Mouse (Mus musculus): Measurements from ENCODE around the gene Hmgb1. TPM values are rescaled to one million over a fixed set of nuclear protein-coding genes. Genes with fewer than 3 reads are reported as not detected.

Gene Hmgb1
- polyA plus RNA-seq, 1 experiment, result 316 TPM

DNA sequence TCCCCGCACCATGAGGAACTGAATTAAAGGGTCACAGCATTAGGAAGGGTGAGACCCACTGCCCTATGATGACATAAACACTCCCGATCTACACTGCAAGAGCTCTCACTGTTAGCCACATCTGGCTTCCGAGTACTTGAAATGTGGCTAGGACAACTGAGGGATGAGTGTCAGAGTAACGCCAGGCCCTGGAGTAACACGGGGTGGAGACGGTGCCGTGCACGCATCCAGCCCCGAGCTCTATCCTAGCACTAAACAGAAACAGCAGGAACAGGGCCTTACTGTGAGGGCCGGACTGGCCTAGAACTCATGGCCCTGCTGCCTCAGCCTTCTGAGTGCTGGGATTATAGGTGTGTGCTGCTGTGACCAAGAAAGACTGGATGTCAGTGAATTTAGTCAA is 18.3 kb downstream of the Hmgb1 start:
- DNase-seq (ENCODE audit: low read depth), result no peak
- TF ChIP-seq CTCF (IDR thresholded peaks at IDR 0.05; ENCODE audit: borderline replicate concordance, extremely low read depth, insufficient read depth, insufficient read length) (no peak), POLR2A (IDR thresholded peaks at IDR 0.05; ENCODE audit: borderline replicate concordance, extremely low read depth, insufficient read depth, insufficient read length, poor library complexity, severe bottlenecking) (no peak)

GRCm38 (mm10) chr5:149164881-149165280 is 19.4 kb downstream of the Hmgb1 start:
- TF ChIP-seq CTCF (IDR thresholded peaks at IDR 0.05; ENCODE audit: borderline replicate concordance, extremely low read depth, insufficient read depth, insufficient read length), result no peak
- TF ChIP-seq POLR2A (IDR thresholded peaks at IDR 0.05; ENCODE audit: borderline replicate concordance, extremely low read depth, insufficient read depth, insufficient read length, poor library complexity, severe bottlenecking), result no peak
- DNase-seq (ENCODE audit: low read depth), result no peak

DNA sequence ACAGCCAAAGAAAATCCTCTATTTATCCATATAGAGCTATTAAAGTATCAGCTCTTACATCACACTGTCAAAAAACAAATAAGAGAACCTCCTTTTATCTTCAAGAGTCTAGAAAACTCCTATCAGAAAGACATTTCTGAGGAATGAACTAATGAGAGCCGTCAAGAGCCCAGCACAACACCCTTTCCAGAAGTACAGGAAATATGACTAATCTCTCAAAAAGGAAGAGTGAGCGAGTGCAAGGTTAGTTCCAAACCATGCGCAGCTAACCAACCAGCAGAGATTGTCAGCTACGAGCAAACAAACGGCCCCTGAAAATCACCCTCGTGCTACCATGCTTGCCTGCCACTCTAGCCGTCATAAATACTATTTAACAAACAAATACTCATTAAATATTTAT is 21.4 kb downstream of the Hmgb1 start:
- DNase-seq (ENCODE audit: low read depth), result no peak
- no peak for TF ChIP-seq CTCF (IDR thresholded peaks at IDR 0.05; ENCODE audit: borderline replicate concordance, extremely low read depth, insufficient read depth, insufficient read length)
- TF ChIP-seq POLR2A (IDR thresholded peaks at IDR 0.05; ENCODE audit: borderline replicate concordance, extremely low read depth, insufficient read depth, insufficient read length, poor library complexity, severe bottlenecking), result no peak

DNA sequence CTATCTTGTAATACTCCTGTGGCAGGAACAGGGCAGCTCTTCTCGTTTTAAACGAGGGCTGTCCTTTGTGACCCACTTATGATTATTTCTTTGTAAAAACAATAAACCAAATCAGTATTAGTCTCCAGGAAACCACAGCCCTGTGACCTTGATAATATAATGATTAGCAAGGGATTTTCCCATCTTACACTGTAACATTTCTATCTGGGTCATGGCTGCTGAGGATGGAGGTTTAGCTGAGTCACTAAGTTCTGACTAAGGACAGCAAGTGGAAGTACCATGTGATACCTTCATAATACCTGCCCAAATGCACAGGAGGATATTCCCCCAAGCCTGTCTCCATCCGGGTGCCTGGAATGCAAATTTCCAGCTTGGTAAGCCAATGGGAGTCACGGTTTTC is 23.8 kb downstream of the Hmgb1 start:
- no peak for TF ChIP-seq CTCF (IDR thresholded peaks at IDR 0.05; ENCODE audit: borderline replicate concordance, extremely low read depth, insufficient read depth, insufficient read length)
- no peak for TF ChIP-seq POLR2A (IDR thresholded peaks at IDR 0.05; ENCODE audit: borderline replicate concordance, extremely low read depth, insufficient read depth, insufficient read length, poor library complexity, severe bottlenecking)
- DNase-seq (ENCODE audit: low read depth), result no peak

DNA sequence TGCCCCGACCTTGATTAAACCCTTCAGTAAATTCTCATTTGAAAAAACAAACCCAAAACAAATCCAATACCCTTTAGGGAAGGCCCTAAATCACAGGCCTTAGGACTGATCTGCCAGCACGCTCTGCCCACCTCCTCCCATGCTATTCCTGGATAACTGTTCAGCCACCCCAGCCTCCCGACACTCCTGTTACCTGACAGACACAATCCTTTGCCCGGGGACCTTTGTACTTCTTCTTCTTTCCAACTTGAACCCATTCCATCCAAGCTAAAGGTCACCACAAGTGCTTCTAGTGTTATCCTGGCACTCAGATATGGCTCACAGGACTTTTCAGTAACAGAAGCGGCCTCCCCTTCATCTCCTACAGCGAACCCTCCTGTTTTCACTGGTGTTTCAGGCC is 25.3 kb downstream of the Hmgb1 start:
- no peak for DNase-seq (ENCODE audit: low read depth)
- no peak for TF ChIP-seq POLR2A (IDR thresholded peaks at IDR 0.05; ENCODE audit: borderline replicate concordance, extremely low read depth, insufficient read depth, insufficient read length, poor library complexity, severe bottlenecking)
- no peak for TF ChIP-seq CTCF (IDR thresholded peaks at IDR 0.05; ENCODE audit: borderline replicate concordance, extremely low read depth, insufficient read depth, insufficient read length)

DNA sequence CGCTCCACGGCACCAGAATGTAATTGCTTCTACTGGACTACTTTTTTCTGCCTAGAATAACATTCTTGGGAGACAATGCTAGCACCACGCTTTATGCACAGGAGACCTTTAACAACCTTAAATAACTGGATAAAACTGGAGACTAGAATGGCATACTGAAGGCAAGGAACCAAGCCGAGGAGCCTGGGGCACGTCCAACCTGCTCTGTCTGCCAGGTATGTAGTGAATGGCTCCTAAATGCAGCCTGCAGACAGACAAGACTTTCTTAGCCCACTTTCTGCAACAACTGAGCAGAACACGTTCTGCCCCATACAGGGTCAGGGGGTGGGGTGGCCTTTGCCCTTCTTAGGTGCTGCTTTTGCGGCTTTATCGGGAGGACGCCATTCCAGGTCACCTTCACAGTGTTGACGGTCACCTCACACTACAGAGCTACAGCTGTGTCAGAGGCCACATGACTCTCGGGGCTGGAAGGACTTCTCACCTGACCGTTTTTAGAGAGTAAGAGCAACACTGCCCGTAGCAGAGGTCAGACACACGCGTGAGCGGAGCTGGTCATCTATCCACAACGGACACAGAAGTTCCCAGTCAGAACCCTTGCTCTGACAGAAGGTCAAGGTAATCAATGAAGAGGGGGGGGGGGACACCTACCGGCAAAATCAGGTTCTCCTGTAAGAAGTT is 27.3 kb downstream of the Hmgb1 start:
- DNase-seq (ENCODE audit: low read depth), result no peak
- no peak for TF ChIP-seq POLR2A (IDR thresholded peaks at IDR 0.05; ENCODE audit: borderline replicate concordance, extremely low read depth, insufficient read depth, insufficient read length, poor library complexity, severe bottlenecking)
- no peak for TF ChIP-seq CTCF (IDR thresholded peaks at IDR 0.05; ENCODE audit: borderline replicate concordance, extremely low read depth, insufficient read depth, insufficient read length)

GRCm38 (mm10) chr5:149152774-149153155 is 31.5 kb downstream of the Hmgb1 start:
- DNase-seq (ENCODE audit: low read depth), result peak; percentile 15
- TF ChIP-seq CTCF (IDR thresholded peaks at IDR 0.05; ENCODE audit: borderline replicate concordance, extremely low read depth, insufficient read depth, insufficient read length) (no peak), POLR2A (IDR thresholded peaks at IDR 0.05; ENCODE audit: borderline replicate concordance, extremely low read depth, insufficient read depth, insufficient read length, poor library complexity, severe bottlenecking) (no peak)

DNA sequence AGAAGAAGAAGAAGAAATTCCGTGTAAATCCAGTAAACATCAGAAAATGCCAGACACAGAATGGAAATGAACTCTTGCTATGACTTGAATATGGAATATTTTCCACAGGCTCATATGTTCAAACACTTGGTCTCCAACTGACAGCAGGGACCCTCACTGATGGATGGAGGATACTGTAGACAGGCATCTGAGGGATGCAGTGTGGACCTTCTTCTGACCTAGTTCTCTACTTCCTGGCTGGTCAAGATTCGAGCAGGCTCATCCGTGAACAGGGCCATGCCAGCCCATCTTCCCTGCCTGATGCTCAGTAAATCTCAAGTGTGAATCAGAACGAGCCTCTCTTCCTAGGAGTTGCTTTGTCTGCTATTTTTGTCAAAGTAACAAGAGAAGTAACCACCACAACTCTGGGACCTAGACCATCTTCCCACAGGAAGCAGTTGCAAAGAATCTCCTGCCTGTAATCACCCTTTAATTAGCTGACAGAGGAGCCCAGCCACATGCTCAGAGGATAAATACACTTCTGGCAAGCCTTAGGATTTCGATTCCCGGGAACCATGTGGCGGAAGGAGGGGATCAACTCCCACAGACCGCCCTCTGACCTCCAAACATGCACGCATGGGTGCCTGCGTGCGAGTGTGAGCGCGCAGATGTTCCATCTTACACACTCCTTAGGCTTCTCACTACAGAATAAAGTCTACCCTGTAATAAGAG is 32.1 kb downstream of the Hmgb1 start:
- DNase-seq (ENCODE audit: low read depth), result peak; percentile 39
- TF ChIP-seq POLR2A (IDR thresholded peaks at IDR 0.05; ENCODE audit: borderline replicate concordance, extremely low read depth, insufficient read depth, insufficient read length, poor library complexity, severe bottlenecking), result no peak
- TF ChIP-seq CTCF (IDR thresholded peaks at IDR 0.05; ENCODE audit: borderline replicate concordance, extremely low read depth, insufficient read depth, insufficient read length), result no peak

GRCm38 (mm10) chr5:149150882-149151281 is 33.4 kb downstream of the Hmgb1 start:
- no peak for DNase-seq (ENCODE audit: low read depth)

DNA sequence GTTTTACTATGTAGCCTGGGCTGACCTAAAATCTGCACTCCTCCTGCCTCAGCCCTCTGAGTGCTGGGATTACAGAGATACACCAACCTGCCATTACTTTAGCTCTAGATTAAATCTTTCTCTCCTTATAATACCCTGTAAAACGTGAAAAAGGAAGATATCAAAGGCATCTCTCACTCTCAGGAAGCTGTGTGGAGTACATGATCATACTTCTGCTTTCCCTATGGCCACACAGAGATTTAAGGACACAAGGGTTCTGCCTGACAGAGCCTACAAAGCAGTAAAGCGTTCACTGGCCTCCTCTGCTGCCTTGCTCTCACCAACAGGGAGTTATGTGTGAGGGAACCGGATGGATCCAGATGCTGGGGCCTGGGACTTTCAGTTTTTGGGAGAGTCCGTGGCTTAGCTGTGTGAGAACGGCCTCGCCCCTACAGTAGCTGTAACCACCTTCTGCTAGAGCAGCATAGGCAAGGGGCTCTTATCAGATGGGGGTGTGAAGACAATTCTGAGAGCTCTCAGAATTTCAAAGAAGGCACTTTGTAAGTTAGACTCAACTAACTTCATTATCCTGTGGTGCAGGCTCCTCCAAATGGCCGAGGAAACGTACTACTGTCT is 36.8 kb downstream of the Hmgb1 start:
- DNase-seq (ENCODE audit: low read depth), result no peak
- TF ChIP-seq POLR2A (IDR thresholded peaks at IDR 0.05; ENCODE audit: borderline replicate concordance, extremely low read depth, insufficient read depth, insufficient read length, poor library complexity, severe bottlenecking) (no peak), CTCF (IDR thresholded peaks at IDR 0.05; ENCODE audit: borderline replicate concordance, extremely low read depth, insufficient read depth, insufficient read length) (no peak)

More at GRCm38 (mm10) chr5:149150882-149151281, 33.4 kb downstream of the Hmgb1 start:
- TF ChIP-seq CTCF (IDR thresholded peaks at IDR 0.05; ENCODE audit: borderline replicate concordance, extremely low read depth, insufficient read depth, insufficient read length) (no peak), POLR2A (IDR thresholded peaks at IDR 0.05; ENCODE audit: borderline replicate concordance, extremely low read depth, insufficient read depth, insufficient read length, poor library complexity, severe bottlenecking) (no peak)

DNA sequence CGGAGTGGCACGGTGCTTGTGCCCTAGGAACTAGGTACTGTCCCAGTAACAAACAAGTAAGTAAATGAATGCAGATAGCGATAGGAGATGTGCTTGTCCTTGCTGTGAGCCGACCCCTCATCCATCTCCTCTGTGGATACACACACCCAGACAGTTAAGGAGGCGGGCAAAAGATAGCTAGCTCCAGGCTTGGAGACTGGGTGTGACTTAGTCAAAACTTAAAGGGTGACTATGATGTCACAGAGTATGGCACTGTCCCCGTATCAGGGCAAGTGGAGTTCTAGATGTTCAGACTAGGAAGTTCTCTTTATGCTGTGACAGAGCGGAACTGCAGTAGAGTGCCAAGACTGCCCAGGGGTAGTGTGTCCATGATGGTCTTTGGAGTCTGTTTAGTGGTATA is 37.6 kb downstream of the Hmgb1 start:
- TF ChIP-seq CTCF (IDR thresholded peaks at IDR 0.05; ENCODE audit: borderline replicate concordance, extremely low read depth, insufficient read depth, insufficient read length), result no peak
- no peak for TF ChIP-seq POLR2A (IDR thresholded peaks at IDR 0.05; ENCODE audit: borderline replicate concordance, extremely low read depth, insufficient read depth, insufficient read length, poor library complexity, severe bottlenecking)
- no peak for DNase-seq (ENCODE audit: low read depth)
